Mouse (Mus musculus): ENCODE measurements around the gene Ppip5k2. TPM values are rescaled to one million over a fixed set of nuclear protein-coding genes. Genes with fewer than 3 reads are reported as not detected.

The Ppip5k2 gene
- total RNA-seq, 2 experiments from 2014 or later: 63.5 to 66.0 TPM

DNA sequence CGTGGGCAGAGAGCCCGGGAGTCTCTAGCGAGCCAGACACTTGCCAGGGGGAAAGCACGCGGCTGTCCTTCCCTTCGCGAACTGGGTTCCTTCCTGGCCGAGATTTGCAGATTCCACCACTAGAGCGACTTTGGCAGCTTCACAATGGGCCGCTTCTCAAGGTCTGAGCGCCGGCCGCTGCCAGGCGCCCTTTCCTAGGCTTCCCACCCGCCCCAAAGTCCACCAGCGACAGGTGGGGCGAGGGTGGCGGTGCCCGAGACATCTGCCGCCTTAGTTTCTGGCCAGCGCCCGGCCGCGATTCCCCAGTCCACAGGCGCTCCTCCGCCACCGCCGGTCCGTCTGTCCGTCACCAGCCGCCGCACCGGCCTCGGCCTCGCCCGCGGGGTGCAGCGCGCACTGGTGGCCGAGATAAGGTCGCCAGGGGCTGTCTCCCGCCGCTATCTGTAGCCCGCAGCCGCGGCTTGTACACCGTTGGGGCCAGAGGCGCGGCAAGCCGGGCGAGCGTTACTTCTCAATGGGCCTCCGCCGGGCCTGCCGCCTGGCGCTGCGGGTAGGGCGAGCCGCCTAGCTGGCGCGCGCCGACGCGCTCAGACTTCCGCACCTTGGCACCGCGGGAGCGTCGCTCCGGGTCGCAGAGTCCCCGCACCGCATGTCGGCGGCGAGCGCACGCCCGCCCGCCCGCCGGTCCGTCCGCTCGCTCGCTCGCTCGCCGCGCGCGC, 109.4 kb downstream of the Ppip5k2 start:
- DNase-seq: peak; percentile 68

DNA sequence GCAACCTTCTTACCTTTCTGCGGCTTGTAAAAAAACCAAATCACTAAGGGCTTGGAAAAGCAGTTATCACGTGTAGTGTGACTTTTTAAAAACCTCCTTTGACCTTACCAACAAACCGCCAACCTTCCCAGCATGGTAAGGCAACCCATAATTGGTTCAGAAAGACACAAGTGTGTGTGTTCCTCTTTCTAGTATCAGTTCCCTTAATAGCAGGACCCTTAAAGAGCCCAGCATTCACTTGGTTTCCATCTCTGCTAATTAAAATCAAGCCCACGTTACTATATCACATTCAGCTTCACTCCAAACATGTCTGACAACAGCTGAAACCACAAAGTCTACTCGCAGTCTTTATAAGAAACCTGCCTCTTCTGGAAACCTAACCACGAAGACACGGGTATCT, 110.8 kb downstream of the Ppip5k2 start:
- no peak for DNase-seq

DNA sequence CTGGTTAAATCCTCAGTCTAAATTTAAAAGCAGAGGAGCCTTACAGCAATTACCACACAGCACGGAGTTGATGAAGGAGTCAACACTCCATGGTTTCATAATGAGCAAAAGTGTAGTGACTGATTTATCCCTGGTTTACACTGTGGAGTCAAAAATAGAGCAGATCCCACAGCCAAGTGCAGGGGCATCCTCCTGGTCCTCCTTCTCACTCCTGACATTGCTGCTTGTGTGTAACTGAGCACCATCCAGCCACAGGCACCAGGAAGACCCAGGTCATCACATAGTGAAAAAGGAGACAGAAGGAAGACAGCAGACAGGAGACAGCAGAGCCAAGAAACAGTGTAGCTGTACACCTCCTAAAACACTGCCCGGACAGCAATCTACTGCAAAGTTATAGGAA, 112.4 kb downstream of the Ppip5k2 start:
- DNase-seq: no peak

DNA sequence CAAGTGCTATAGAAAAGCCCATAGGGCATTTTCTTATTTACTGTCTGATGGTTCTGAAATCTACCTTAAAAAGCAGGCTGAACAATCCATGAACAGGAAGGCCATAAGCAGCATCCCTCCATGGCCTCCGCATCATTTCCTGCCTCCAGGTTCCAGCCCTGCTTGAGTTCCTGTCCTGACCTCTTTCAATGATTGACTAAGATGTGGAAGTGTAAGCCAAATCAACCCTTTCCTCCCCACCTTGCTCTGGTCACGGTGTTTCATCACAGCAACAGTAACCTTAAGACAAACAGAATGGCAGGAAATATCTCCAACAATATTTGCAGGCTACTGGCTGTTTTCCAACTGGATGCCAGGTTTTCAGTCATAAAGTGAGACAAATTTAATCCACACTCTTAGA, 113.0 kb downstream of the Ppip5k2 start:
- DNase-seq: no peak

Other genes with a start within 250 kb of the Ppip5k2 start
- gene D1Ertd622e, start 108.3 kb downstream of the Ppip5k2 start, total RNA-seq (2021): 1 to 10 TPM; 7.9 to 9.0 TPM
- gene Gin1, start 239 bp downstream of the Ppip5k2 start, total RNA-seq (2021): 1 to 10 TPM; 8.1 to 8.8 TPM